Mouse (Mus musculus) neural tube, embryonic 14.5 days (tissue): Measurements from ENCODE around the gene Ccdc157. TPM values are rescaled to one million over a fixed set of nuclear protein-coding genes. Genes with fewer than 3 reads are reported as not detected.
"Not testable (repeated sequence)": the region's sequence is repeated elsewhere in the genome, so short reads cannot be mapped to it uniquely, and the experiment has no call there.

ENCODE experiments used
- ATAC-seq: fragments of 200-750 bp; cut with Nextera tagmentation; 2 replicates; pipeline ENCODE4 v1.8.0; 2017; ENCODE audit warnings: low read depth, mild to moderate bottlenecking, moderate TSS enrichment, moderate library complexity
- H3K27ac ChIP-seq: fragments of 300-500 bp; sonication (generic); 2 replicates; pipeline ENCODE4 v1.5.1; 2014; ENCODE audit warnings: low read depth, mild to moderate bottlenecking, control low read depth, low read length, moderate library complexity, mixed read lengths
- H3K27me3 ChIP-seq: fragments of 300-500 bp; sonication (generic); 2 replicates; pipeline ENCODE4 v1.6.1; 2014; ENCODE audit warnings: low read length; ENCODE audit not compliant: control insufficient read depth, insufficient read depth
- H3K36me3 ChIP-seq: fragments of 300-500 bp; sonication (generic); 2 replicates; pipeline ENCODE4 v1.6.1; 2014; ENCODE audit warnings: low read length, mixed read lengths; ENCODE audit not compliant: control insufficient read depth, insufficient read depth
- H3K4me1 ChIP-seq: fragments of 300-500 bp; sonication (generic); 2 replicates; pipeline ENCODE4 v1.6.1; 2014; ENCODE audit warnings: low read length; ENCODE audit not compliant: control insufficient read depth, insufficient read depth
- H3K4me2 ChIP-seq: fragments of 300-500 bp; sonication (generic); 2 replicates; pipeline ENCODE4 v1.6.1; 2014; ENCODE audit warnings: mild to moderate bottlenecking, low read depth, low read length, control low read depth
- H3K4me3 ChIP-seq: fragments of 300-500 bp; sonication (generic); 2 replicates; pipeline ENCODE4 v1.5.1; 2014; ENCODE audit warnings: low read depth, low read length, control low read depth, mixed read lengths
- H3K9ac ChIP-seq: fragments of 300-500 bp; sonication (generic); replicated peaks from 2 replicates; pipeline ENCODE4 v1.6.1; 2014; ENCODE audit warnings: low read depth, mild to moderate bottlenecking, control low read depth, low read length, mixed read lengths
- H3K9me3 ChIP-seq: fragments of 300-500 bp; sonication (generic); 2 replicates; pipeline ENCODE4 v1.6.1; 2016; ENCODE audit warnings: low read length; ENCODE audit not compliant: control insufficient read depth
- WGBS: fragments of 180-500 bp; shearing (Covaris S2); extraction: QIAGEN DNeasy Blood & Tissue Kit; methylation state at CpG from one replicate; pipeline ENCODE4 v1.1.7; 2014; 5-methylcytosine and 5-hydroxymethylcytosine counted together
- polyA plus RNA-seq: library from polyadenylated mRNA; unstranded; fragments of >200 nt; fragmentation: Nextera tagmentation; extraction: Ambion mirVana; gene quantifications from 2 replicates; pipeline ENCODE4 v1.2.1, GENCODE M21; 2014

The Ccdc157 gene
- polyA plus RNA-seq, 1 experiment from 2014 or later: 5.8 TPM

DNA sequence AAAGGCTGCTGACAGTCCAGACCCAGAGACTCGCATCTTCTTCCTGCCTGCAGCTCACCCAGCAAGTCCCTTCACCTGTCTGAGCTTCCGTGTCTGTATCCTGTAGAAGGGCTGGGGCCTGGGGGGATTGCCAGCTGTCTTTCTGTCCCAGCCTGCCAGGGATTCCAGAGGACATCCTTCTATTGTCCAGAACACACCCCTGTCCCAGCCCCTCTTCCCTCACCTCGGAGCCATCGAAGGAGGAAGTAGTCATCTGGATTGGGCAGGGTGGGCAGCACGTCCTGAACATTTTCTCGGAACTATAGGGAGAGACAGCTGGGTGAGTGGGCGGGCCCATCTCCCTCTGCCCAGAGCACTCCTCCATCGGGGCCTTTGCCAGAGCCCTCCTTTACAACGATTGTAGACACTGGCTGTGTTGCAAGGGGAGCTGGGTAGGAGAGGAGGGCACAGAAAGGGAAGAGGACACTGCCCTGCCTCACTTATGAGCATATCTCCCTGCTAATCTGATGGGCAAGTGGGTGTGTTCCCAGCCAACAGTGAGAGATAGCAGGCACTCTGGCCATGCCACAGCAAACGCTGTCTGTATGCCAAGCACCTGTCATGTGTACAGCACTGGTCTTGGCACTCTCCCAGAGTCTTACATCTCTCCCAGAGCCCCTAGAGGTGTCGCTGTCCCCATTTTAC, 43.5 kb downstream of the Ccdc157 start:
- H3K4me1 ChIP-seq: peaks cover 6% of the 10 kb centered on the region; the same call in 1 of the 2 replicates
- no peaks in the 10 kb centered on the region for H3K27me3 ChIP-seq
- H3K27ac ChIP-seq: no peak overlapping the region
- H3K9me3 ChIP-seq: no peaks in the 10 kb centered on the region
- no peak overlapping the region for H3K4me3 ChIP-seq
- H3K36me3 ChIP-seq: no peaks in the 10 kb centered on the region
- 60% methylated on average over 11 of the region's 11 CpGs for WGBS
- H3K4me2 ChIP-seq: no peak overlapping the region
- no peak overlapping the region for H3K9ac ChIP-seq
- ATAC-seq: no peak

DNA sequence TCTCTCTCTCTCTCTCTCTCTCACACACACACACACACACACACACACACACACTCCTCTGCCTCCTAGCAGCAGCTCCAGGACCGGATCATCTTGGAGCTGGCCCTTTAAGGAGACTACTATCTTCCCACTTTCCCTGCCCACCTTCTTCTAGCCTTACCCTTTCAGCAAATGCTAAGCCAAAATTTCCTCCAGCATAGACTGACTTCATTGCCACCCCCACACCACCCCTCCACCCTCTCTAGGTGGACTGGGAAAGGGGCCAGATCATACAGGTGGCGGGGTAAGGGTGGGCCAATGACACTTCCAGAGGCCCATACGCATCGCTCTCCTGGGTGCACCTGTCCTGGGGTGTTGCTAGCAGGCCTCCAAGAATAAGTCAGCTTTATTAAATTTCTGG, 44.7 kb downstream of the Ccdc157 start:
- Histone ChIP-seq H3K4me2 (no peak overlapping the region), H3K27ac (no peak overlapping the region), H3K9ac (no peak overlapping the region), H3K27me3 (no peaks in the 10 kb centered on the region), H3K4me1 (peaks cover 6% of the 10 kb centered on the region; the same call in 1 of the 2 replicates), H3K9me3 (no peaks in the 10 kb centered on the region), H3K4me3 (no peak overlapping the region), H3K36me3 (no peaks in the 10 kb centered on the region)
- ATAC-seq: no peak
- WGBS: 98% methylated on average over 4 of the region's 4 CpGs

DNA sequence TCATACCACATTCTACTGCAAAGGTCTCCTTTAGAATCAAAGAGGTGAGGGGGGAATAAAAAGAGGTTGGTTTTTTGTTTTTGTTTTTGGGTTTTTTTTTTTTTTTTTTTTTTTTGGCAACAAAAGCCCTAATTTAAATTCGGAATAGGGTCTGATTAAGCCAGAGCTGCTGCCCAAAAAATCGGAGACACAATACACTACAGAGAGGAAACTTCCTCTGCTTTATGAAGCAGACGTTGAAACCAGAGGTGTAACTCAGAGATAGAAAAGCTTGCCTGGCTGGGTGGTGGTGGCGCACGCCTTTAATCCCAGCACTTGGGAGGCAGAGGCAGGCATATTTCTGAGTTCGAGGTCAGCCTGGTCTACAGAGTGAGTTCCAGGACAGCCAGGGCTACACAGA, 45.6 kb downstream of the Ccdc157 start:
- not testable (repeated sequence) for H3K27ac ChIP-seq, H3K9ac ChIP-seq, H3K4me2 ChIP-seq, H3K4me3 ChIP-seq, ATAC-seq, H3K36me3 ChIP-seq, H3K4me1 ChIP-seq, H3K9me3 ChIP-seq, H3K27me3 ChIP-seq
- 82% methylated on average over 6 of the region's 6 CpGs for WGBS

DNA sequence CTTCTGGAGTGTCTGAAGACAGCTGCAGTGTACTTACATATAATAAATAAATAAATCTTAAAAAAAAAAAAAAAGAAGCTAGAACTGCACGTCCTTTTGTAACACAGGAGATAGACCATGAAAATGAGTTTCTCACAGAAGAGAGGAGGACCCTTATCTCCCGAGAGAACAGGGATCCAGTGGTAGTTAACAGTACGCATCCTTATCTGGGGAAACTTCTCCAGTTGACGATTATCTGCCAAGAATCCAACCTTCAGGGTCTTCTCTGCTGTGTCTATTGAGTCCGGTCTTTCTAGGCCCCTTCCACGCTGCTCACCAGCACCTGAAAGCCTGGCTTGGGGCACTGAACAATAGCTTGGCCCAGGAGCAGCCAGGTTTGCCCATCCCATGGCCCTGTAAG, 46.1 kb downstream of the Ccdc157 start:
- Histone ChIP-seq H3K36me3 (peaks cover 3% of the 10 kb centered on the region; the same call in 1 of the 2 replicates), H3K27ac (no peak overlapping the region), H3K4me3 (no peak overlapping the region), H3K4me2 (no peak overlapping the region), H3K9me3 (no peaks in the 10 kb centered on the region), H3K4me1 (peaks cover 6% of the 10 kb centered on the region; the same call in 1 of the 2 replicates), H3K9ac (no peak overlapping the region), H3K27me3 (no peaks in the 10 kb centered on the region)
- 84% methylated on average over 6 of the region's 6 CpGs for WGBS
- ATAC-seq: no peak

DNA sequence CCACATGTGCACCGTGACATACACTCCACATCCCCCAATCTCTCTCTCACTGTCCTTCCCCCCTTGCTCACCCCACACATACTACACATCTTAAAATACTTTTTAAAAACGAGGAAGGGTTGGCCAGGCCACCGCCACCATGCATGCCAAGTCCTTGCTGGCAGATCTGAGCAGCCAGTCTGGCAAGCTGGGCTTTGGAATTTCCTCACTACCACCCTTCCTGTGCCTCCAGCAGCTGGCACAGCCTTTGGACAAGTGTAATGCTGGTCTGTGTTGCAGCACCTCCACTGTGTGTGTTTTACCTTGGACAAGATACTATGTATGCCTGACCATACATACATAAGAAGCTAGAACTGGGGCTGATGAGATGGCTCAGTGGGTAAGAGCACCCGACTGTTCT, 46.6 kb downstream of the Ccdc157 start:
- Histone ChIP-seq H3K27me3 (no peaks in the 10 kb centered on the region), H3K4me1 (peaks cover 6% of the 10 kb centered on the region; the same call in 1 of the 2 replicates), H3K4me2 (no peak overlapping the region), H3K9me3 (no peaks in the 10 kb centered on the region), H3K9ac (no peak overlapping the region), H3K36me3 (peaks cover 3% of the 10 kb centered on the region; the same call in 1 of the 2 replicates), H3K4me3 (no peak overlapping the region), H3K27ac (no peak overlapping the region)
- ATAC-seq: no peak
- 88% methylated on average over 4 of the region's 4 CpGs for WGBS

DNA sequence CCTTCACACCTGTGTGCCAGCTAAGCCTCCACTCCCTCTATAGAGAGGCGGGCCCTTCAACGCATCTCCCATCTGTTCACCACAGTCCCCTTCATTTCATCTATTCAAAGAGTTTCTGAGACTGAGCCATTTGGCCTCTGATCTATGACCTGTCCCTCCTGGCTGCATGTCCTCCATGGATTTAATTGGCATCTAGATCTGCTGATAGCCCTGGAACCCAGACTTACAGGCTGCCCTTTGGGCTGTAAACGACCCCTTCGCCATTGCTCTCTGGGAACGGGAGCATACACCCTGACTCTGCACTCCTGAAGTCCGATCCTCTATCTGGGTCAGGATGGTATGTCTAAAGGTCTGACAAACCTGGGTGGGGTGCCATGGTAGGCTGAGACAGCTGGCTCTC, 47.2 kb downstream of the Ccdc157 start:
- no peaks in the 10 kb centered on the region for H3K27me3 ChIP-seq
- no peak overlapping the region for H3K4me3 ChIP-seq
- no peak overlapping the region for H3K27ac ChIP-seq
- H3K4me2 ChIP-seq: no peak overlapping the region
- no peak for ATAC-seq
- H3K4me1 ChIP-seq: peaks cover 6% of the 10 kb centered on the region; the same call in 1 of the 2 replicates
- no peak overlapping the region for H3K9ac ChIP-seq
- peaks cover 3% of the 10 kb centered on the region; the same call in 1 of the 2 replicates for H3K36me3 ChIP-seq
- 83% methylated on average over 6 of the region's 6 CpGs for WGBS
- H3K9me3 ChIP-seq: no peaks in the 10 kb centered on the region

DNA sequence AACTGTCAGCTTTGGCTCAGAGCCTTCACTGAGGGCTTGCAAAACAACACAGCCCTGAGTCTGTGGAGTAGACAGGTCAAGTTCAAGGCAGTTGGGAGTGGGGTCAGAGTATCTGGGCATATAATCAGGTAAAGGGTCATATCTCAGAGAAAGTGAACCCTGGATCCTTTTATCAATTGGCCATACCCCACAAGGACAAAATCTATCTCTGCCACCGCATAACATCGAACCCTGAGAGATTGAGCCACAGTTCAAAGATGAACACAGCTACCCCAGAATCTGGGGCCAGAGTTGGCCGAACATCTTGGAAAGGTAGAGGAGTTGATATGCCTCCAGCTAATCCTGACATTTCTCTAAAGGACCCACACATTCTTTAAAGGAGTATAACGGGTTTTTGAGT, 48.1 kb downstream of the Ccdc157 start:
- 93% methylated on average over 4 of the region's 4 CpGs for WGBS
- no peaks in the 10 kb centered on the region for H3K27me3 ChIP-seq
- ATAC-seq: no peak

DNA sequence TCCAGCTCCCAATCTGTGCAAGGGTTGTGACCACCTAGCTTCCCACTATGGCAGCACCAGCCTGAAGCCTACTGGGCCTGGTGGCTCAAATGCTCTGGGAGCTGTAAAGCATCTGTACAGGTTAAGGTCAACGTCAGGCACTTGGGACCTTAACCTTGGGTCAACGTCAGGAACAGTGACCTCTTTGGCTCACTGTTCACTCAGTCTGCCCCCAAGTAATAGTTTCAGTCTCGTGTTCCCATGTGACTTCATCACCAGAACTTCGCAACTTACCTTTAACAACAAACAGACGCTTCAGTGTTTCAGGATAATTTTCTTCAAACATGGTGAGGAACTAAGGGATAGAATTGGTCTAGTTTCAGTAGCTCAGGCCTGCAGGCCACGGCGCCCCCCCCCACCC, 51.4 kb downstream of the Ccdc157 start:
- H3K4me3 ChIP-seq: no peak overlapping the region
- WGBS: 91% methylated on average over 7 of the region's 7 CpGs
- H3K36me3 ChIP-seq: peaks cover 3% of the 10 kb centered on the region; the same call in 1 of the 2 replicates
- H3K4me1 ChIP-seq: no peaks in the 10 kb centered on the region
- no peak overlapping the region for H3K9ac ChIP-seq
- H3K4me2 ChIP-seq: no peak overlapping the region
- ATAC-seq: no peak
- H3K27ac ChIP-seq: no peak overlapping the region
- H3K27me3 ChIP-seq: no peaks in the 10 kb centered on the region
- H3K9me3 ChIP-seq: no peaks in the 10 kb centered on the region

More for the DNA sequence above, 48.1 kb downstream of the Ccdc157 start:
- Histone ChIP-seq H3K4me1 (0 out of 2 replicates have a peak, but pooled peaks cover 3% of the 10 kb centered on the region), H3K4me2 (no peak overlapping the region), H3K9ac (no peak overlapping the region), H3K27ac (no peak overlapping the region), H3K36me3 (peaks cover 3% of the 10 kb centered on the region; the same call in 1 of the 2 replicates), H3K4me3 (no peak overlapping the region), H3K9me3 (no peaks in the 10 kb centered on the region)

DNA sequence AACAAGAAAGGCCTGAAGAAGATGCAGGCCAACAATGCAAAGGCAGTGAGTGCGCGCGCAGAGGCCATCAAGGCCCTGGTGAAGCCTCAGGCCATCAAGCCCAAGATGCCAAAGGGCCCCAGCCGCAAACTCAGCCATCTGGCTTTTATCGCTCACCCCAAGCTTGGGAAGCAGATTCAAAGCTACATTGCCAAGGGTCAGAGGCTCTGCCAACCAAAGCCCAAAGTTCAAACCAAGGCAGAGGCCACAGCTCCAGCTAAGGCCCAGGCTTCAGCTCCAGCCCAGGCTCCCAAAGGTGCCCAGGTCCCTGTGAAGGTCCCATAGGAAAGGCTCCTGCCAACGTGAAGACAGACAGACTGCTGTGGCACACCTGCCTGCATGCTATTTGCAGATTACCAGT, 52.2 kb downstream of the Ccdc157 start:
- not testable (repeated sequence) for H3K9ac ChIP-seq, H3K4me2 ChIP-seq, H3K4me3 ChIP-seq, H3K9me3 ChIP-seq, ATAC-seq, H3K4me1 ChIP-seq, H3K27me3 ChIP-seq, H3K27ac ChIP-seq, H3K36me3 ChIP-seq
- 96% methylated on average over 6 of the region's 6 CpGs for WGBS
